Mouse (Mus musculus): ENCODE measurements around the gene Epb41.

GRCm38 (mm10) chr4:132111227-132111626, 36.1 kb upstream of the Epb41 start:
- no peak for TF ChIP-seq CTCF (IDR thresholded peaks at IDR 0.05; ENCODE audit: low read depth, low read length)
- TF ChIP-seq POLR2A (IDR thresholded peaks at IDR 0.05; ENCODE audit: extremely low read depth, insufficient read depth, low read length): no peak

All from liver, adult 2 months (tissue).